Mouse (Mus musculus) hindbrain, embryonic 12.5 days (tissue): ENCODE measurements around the gene Phldb3. TPM values are rescaled to one million over a fixed set of nuclear protein-coding genes. Genes with fewer than 3 reads are reported as not detected.

Source experiments
- ATAC-seq: fragments of 200-750 bp; cut with Nextera tagmentation; 2 replicates; pipeline ENCODE4 v1.8.0; 2017; ENCODE audit warnings: moderate TSS enrichment; ENCODE audit not compliant: low FRiP score
- H3K27ac ChIP-seq: fragments of 300-500 bp; sonication (generic); 2 replicates; pipeline ENCODE4 v1.5.1; 2016; ENCODE audit warnings: mild to moderate bottlenecking
- H3K27me3 ChIP-seq: fragments of 300-500 bp; sonication (generic); 2 replicates; pipeline ENCODE4 v1.6.1; 2016; ENCODE audit warnings: mild to moderate bottlenecking
- H3K36me3 ChIP-seq: fragments of 300-500 bp; sonication (generic); 2 replicates; pipeline ENCODE4 v1.6.1; 2016; ENCODE audit warnings: mild to moderate bottlenecking
- H3K4me1 ChIP-seq: fragments of 300-500 bp; sonication (generic); 2 replicates; pipeline ENCODE4 v1.6.1; 2016
- H3K4me2 ChIP-seq: fragments of 300-500 bp; sonication (generic); replicated peaks from 2 replicates; pipeline ENCODE4 v1.6.1; 2016; ENCODE audit warnings: mild to moderate bottlenecking
- H3K4me3 ChIP-seq: fragments of 300-500 bp; sonication (generic); 2 replicates; pipeline ENCODE4 v1.5.1; 2016; ENCODE audit warnings: mild to moderate bottlenecking
- H3K9ac ChIP-seq: fragments of 300-500 bp; sonication (generic); 2 replicates; pipeline ENCODE4 v1.6.1; 2016; ENCODE audit warnings: mild to moderate bottlenecking, moderate library complexity
- H3K9me3 ChIP-seq: fragments of 300-500 bp; sonication (generic); replicated peaks from 2 replicates; pipeline ENCODE4 v1.6.1; 2016; ENCODE audit warnings: mild to moderate bottlenecking
- WGBS: fragments of 180-500 bp; shearing (Covaris S2); methylation state at CpG from one replicate; pipeline ENCODE4 v1.1.7; 2016; 5-methylcytosine and 5-hydroxymethylcytosine counted together
- polyA plus RNA-seq: library from polyadenylated mRNA; unstranded; fragments of >200 nt; fragmentation: Nextera tagmentation; extraction: Ambion mirVana; gene quantifications from 2 replicates; pipeline ENCODE4 v1.2.1, GENCODE M21; 2016

The Phldb3 gene
- polyA plus RNA-seq, 1 experiment from 2014 or later = not detected

- H3K4me2 ChIP-seq = no peak overlapping the region
- no peaks in the 10 kb centered on the region for H3K36me3 ChIP-seq
- no peak for ATAC-seq
- no peak overlapping the region for H3K4me3 ChIP-seq
- H3K27ac ChIP-seq = no peak overlapping the region
- no peaks in the 10 kb centered on the region for H3K9me3 ChIP-seq
- H3K9ac ChIP-seq = no peak overlapping the region
- peaks cover 11% of the 10 kb centered on the region; the same call in 1 of the 2 replicates for H3K4me1 ChIP-seq
- 90% methylated on average over 6 of the region's 6 CpGs for WGBS
- H3K27me3 ChIP-seq = peaks cover 32% of the 10 kb centered on the region
Observed at GRCm38 (mm10) chr7:24584876-24585275, 25.7 kb upstream of the Phldb3 start.

DNA sequence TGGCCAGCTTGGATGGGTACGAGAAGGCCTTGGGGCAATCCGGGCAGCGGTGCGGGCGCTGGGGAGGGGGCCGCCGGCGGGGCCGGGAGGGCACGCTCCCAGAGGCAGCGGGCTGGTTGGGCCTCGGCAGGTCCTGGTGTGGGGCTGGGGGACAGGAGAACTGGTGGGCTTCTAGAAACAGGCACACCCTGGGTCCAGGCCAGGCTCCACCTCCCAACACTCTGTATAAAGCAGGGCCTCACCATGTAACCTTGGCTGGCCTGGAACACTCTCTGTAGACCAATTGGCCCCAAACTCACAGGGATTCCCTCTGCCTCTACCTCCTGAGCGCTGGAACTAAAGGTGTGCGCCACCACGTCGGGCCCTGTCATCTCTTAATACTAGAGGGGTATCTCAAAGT lies 24.6 kb upstream of the Phldb3 start:
- Histone ChIP-seq H3K4me1 (peaks cover 11% of the 10 kb centered on the region; the same call in 1 of the 2 replicates), H3K27ac (no peak overlapping the region), H3K4me2 (no peak overlapping the region), H3K9ac (no peak overlapping the region), H3K4me3 (peak overlapping the region; percentile 14; the same call in 1 of the 2 replicates), H3K27me3 (peaks cover 32% of the 10 kb centered on the region), H3K36me3 (no peaks in the 10 kb centered on the region), H3K9me3 (no peaks in the 10 kb centered on the region)
- 43% methylated on average over 16 of the region's 16 CpGs for WGBS
- ATAC-seq = no peak

- ATAC-seq = peak; percentile 64
- peaks cover 32% of the 10 kb centered on the region for H3K27me3 ChIP-seq
- H3K9me3 ChIP-seq = no peaks in the 10 kb centered on the region
- peak overlapping the region; percentile 48 for H3K4me3 ChIP-seq
- H3K36me3 ChIP-seq = no peaks in the 10 kb centered on the region
- H3K27ac ChIP-seq = no peak overlapping the region
- peak overlapping the region; percentile 72 for H3K4me2 ChIP-seq
- peak overlapping the region; percentile 78 for H3K9ac ChIP-seq
- WGBS = 9% methylated on average over 8 of the region's 8 CpGs
- peaks cover 11% of the 10 kb centered on the region; the same call in 1 of the 2 replicates for H3K4me1 ChIP-seq
Observed at GRCm38 (mm10) chr7:24586828-24587227, 23.7 kb upstream of the Phldb3 start.

DNA sequence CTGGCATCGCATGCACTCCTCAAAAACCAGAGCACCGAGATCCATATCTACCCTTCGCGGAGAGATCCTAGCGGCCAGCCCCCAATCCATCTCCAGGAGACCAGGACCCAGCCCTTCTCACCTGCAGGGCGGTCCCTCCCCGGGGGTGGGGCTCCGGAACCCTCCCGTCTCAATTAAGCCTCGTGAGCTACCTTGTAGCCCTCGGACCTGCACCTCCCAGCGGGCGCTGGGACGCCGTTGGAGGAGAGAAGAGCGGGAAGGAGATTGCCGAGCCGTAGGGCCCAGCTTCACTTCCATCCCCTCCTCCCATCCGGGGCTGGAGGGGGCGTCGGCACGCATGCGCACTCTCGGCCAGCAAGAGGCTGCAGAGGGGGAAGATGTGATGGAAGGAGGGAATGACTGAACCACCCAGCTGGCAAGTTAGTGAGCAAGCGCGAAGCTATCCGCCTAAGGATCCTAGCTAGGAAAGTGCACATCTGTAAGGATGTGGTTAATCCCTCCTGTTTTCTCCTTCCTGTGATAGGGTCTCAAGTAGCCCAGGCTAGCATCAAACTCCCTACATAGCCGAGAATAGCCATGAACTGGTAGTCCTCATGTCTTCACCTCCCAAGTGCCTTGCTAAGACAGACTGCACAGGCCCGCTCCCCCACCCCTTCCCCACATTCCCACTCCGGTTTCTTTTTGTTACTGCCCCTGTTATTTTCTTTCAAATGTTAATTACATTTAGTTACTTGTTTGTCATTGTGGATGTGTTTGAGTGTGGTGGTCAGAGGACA lies 23.0 kb upstream of the Phldb3 start, which contains the start of the genes Ethe1 and Zfp575:
Ethe1 (plus strand) TSS at position 214 of the 776 bp plus-strand sequence.
Zfp575 (minus strand) TSS at position 312 of the 776 bp plus-strand sequence.
- H3K9me3 ChIP-seq = no peaks in the 10 kb centered on the region
- no peak within 1 kb of the TSS for H3K27ac ChIP-seq
- H3K27me3 ChIP-seq = peaks cover 32% of the 10 kb centered on the region
- H3K4me3 ChIP-seq = peak within 1 kb of the TSS; percentile 48
- 7% methylated on average over 30 of the region's 30 CpGs for WGBS
- peak within 1 kb of the TSS; percentile 72 for H3K4me2 ChIP-seq
- no peaks in the 10 kb centered on the region for H3K36me3 ChIP-seq
- peak within 1 kb of the TSS; percentile 78 for H3K9ac ChIP-seq
- peak; percentile 75 for ATAC-seq
- peaks cover 11% of the 10 kb centered on the region; the same call in 1 of the 2 replicates for H3K4me1 ChIP-seq

GRCm38 (mm10) chr7:24588336-24588735 lies 22.2 kb upstream of the Phldb3 start:
- 89% methylated on average over 13 of the region's 13 CpGs for WGBS
- peaks cover 13% of the 10 kb centered on the region; the same call in 1 of the 2 replicates for H3K4me1 ChIP-seq
- H3K4me3 ChIP-seq = no peak overlapping the region
- peaks cover 32% of the 10 kb centered on the region for H3K27me3 ChIP-seq
- H3K27ac ChIP-seq = no peak overlapping the region
- no peak overlapping the region for H3K9ac ChIP-seq
- no peaks in the 10 kb centered on the region for H3K36me3 ChIP-seq
- no peaks in the 10 kb centered on the region for H3K9me3 ChIP-seq
- H3K4me2 ChIP-seq = no peak overlapping the region
- ATAC-seq = no peak

GRCm38 (mm10) chr7:24591735-24592134 lies 18.8 kb upstream of the Phldb3 start:
- peaks cover 24% of the 10 kb centered on the region for H3K4me1 ChIP-seq
- no peak overlapping the region for H3K4me2 ChIP-seq
- H3K4me3 ChIP-seq = no peak overlapping the region
- ATAC-seq = no peak
- H3K9ac ChIP-seq = no peak overlapping the region
- H3K27me3 ChIP-seq = peaks cover 29% of the 10 kb centered on the region
- H3K9me3 ChIP-seq = no peaks in the 10 kb centered on the region
- H3K27ac ChIP-seq = no peak overlapping the region
- H3K36me3 ChIP-seq = no peaks in the 10 kb centered on the region
- 71% methylated on average over 5 of the region's 5 CpGs for WGBS

- no peaks in the 10 kb centered on the region for H3K36me3 ChIP-seq
- no peak for ATAC-seq
- H3K9me3 ChIP-seq = no peaks in the 10 kb centered on the region
- no peak overlapping the region for H3K9ac ChIP-seq
- peaks cover 24% of the 10 kb centered on the region for H3K27me3 ChIP-seq
- peaks cover 21% of the 10 kb centered on the region for H3K4me1 ChIP-seq
- WGBS = 58% methylated on average over 4 of the region's 4 CpGs
- no peak overlapping the region for H3K4me3 ChIP-seq
- H3K27ac ChIP-seq = no peak overlapping the region
- no peak overlapping the region for H3K4me2 ChIP-seq
Observed at GRCm38 (mm10) chr7:24592163-24592562, 18.4 kb upstream of the Phldb3 start.

DNA sequence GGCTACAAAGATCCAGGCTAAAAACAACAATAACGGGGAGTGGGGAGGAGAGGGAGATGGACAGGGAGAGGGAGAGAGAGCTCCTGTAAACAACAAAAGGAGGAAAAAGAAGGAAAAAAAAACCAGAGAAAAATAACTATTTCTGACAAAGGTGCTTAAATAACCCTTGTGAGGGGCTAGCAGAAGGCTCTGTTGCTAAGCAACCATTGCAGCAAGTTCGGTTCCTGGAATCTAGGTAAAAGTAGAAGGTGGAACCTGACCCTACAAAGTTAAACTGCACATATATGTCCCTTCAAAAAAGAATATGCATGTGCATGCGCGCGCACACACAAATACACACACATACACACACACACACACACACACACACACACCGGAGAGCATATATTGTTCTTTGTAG lies 17.8 kb upstream of the Phldb3 start:
- no peak overlapping the region for H3K9ac ChIP-seq
- no peaks in the 10 kb centered on the region for H3K9me3 ChIP-seq
- H3K27ac ChIP-seq = no peak overlapping the region
- no peak overlapping the region for H3K4me2 ChIP-seq
- no peaks in the 10 kb centered on the region for H3K36me3 ChIP-seq
- peaks cover 22% of the 10 kb centered on the region for H3K27me3 ChIP-seq
- WGBS = 86% methylated on average over 6 of the region's 6 CpGs
- no peak for ATAC-seq
- H3K4me1 ChIP-seq = peaks cover 16% of the 10 kb centered on the region
- no peak overlapping the region for H3K4me3 ChIP-seq

DNA sequence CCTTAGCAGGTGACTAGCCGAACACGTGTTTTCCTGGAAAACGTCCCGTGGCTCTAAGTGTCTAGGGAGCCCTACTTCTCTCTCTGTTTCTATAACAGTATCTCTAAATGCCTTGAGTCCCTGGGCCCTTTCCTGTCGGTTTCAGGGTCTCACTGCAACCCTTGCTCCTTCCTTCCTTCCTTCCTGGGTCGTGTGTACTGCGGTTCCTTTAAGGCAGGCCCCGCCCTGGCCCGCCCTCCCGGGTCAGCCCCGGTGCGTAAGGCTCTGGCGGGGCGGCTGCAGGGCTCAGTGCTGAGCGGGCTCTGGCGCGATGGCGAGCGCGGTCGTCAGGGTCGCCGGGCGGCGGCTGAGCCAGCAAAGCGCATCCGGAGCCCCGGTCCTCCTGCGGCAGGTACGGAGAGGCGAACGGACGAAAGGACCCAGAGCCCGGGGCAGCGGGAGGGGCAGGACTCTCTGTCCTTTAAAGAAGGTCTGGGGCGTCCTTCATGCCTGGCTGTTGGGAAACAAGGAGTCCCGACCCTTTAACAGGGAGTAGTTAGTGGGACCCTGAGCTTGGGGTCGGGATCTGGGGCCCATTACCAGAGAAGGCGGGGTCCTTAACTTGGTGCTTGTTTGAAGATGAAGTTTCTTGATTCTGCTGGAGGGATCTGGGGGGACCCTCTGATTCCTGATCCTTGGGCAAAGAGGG lies 16.8 kb upstream of the Phldb3 start:
- no peak overlapping the region for H3K27ac ChIP-seq
- ATAC-seq = peak; percentile 91
- 4% methylated on average over 39 of the region's 39 CpGs for WGBS

GRCm38 (mm10) chr7:24594309-24594803 lies 16.2 kb upstream of the Phldb3 start:
- H3K9me3 ChIP-seq = no peaks in the 10 kb centered on the region
- H3K27me3 ChIP-seq = peaks cover 22% of the 10 kb centered on the region
- peak; percentile 27; the same call in 1 of the 2 replicates for ATAC-seq
- H3K9ac ChIP-seq = peak overlapping the region; percentile 67
- peaks cover 16% of the 10 kb centered on the region for H3K4me1 ChIP-seq
- H3K4me2 ChIP-seq = peak overlapping the region; percentile 74
- H3K27ac ChIP-seq = no peak overlapping the region
- peak overlapping the region; percentile 67 for H3K4me3 ChIP-seq
- 3% methylated on average over 13 of the region's 13 CpGs for WGBS
- no peaks in the 10 kb centered on the region for H3K36me3 ChIP-seq

More for the DNA sequence above, 16.8 kb upstream of the Phldb3 start:
- no peaks in the 10 kb centered on the region for H3K36me3 ChIP-seq
- H3K4me1 ChIP-seq = peaks cover 16% of the 10 kb centered on the region
- peak overlapping the region; percentile 67 for H3K4me3 ChIP-seq
- H3K9ac ChIP-seq = peak overlapping the region; percentile 67
- peaks cover 22% of the 10 kb centered on the region for H3K27me3 ChIP-seq
- no peaks in the 10 kb centered on the region for H3K9me3 ChIP-seq
- peak overlapping the region; percentile 74 for H3K4me2 ChIP-seq

- Histone ChIP-seq H3K27me3 (peaks cover 22% of the 10 kb centered on the region), H3K27ac (no peak overlapping the region), H3K36me3 (no peaks in the 10 kb centered on the region), H3K4me2 (no peak overlapping the region), H3K4me1 (peaks cover 16% of the 10 kb centered on the region), H3K9ac (no peak overlapping the region), H3K4me3 (no peak overlapping the region), H3K9me3 (no peaks in the 10 kb centered on the region)
- ATAC-seq = no peak
- WGBS = 69% methylated on average over 2 of the region's 2 CpGs
Observed at GRCm38 (mm10) chr7:24595464-24595863, 15.1 kb upstream of the Phldb3 start.

DNA sequence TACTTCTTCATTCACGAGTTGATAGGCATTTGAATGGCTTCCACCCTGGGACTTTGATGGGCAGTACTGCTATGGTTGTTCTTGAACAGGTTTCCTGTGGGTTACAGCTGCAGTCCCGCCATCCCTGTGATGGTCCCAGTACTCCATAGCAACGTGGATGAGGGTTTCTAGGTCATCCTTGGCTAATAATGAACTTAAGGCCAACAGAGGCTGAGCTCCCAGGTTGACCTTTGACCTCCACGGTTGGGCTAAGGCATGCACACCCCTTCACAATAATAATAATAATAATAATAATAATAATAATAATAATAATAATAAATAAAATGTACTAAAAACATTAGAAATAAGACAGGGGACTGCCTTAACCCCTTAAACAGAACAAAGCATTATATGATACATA lies 12.4 kb upstream of the Phldb3 start:
- Histone ChIP-seq H3K27me3 (peaks cover 22% of the 10 kb centered on the region), H3K4me1 (peaks cover 16% of the 10 kb centered on the region), H3K27ac (no peak overlapping the region), H3K9me3 (no peaks in the 10 kb centered on the region), H3K4me3 (no peak overlapping the region), H3K9ac (no peak overlapping the region), H3K4me2 (no peak overlapping the region), H3K36me3 (no peaks in the 10 kb centered on the region)
- WGBS = 73% methylated on average over 4 of the region's 4 CpGs
- ATAC-seq = no peak
